Mouse (Mus musculus): ENCODE data around the gene Iqsec1. TPM values are rescaled to one million over a fixed set of nuclear protein-coding genes. Genes with fewer than 3 reads are reported as not detected.

The Iqsec1 gene
- polyA plus RNA-seq (2012; rRNA removed), result 124 and 178 TPM in 2 replicates

DNA sequence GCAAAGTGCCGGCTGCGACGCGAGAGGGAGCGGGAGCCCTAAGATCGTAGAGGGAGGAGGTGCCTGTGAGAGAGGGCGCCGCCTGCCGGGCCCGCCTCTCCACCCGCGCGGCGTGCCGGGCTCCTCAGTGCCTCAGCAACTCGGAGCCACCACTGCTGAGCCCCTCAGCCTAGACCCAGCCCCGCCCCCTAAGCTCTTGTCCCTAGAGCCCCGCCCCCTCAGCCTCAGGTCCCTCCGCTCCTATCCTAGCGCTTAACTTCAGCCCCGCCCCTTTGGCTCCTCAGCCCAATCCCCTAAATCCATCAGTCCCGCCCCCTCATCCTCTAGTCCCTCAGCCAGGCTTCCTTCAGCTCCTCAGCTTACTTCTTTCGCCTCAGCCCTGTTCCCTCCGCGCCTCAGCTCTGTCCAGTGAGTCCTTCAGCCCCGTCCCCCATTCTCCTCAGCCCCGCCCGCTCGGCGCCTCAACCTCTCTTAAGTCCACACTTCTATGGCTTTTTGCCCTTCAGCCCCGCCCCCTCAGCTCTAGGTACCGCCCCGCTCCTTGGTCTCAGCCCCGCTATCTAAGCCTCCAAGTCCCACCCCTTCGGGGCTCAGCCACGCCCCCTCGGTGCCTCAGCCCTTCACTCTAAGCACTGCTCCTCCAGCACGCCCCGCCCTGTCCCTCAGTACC, at the start of gene Iqsec1:
Gene Iqsec1, minus strand, starts transcription at position 38 of the 670 bp plus-strand sequence.
- H3K27ac ChIP-seq (ENCODE audit: control insufficient read depth, insufficient read depth, low read length), result no peak within 1 kb of the TSS
- peaks cover 15% of the 10 kb centered on the region for H3K4me1 ChIP-seq (replicated peaks; ENCODE audit: control insufficient read depth, insufficient read depth, low read length)
- no peaks in the 10 kb centered on the region for H3K36me3 ChIP-seq (ENCODE audit: control insufficient read depth, insufficient read depth, low read length)
- TF ChIP-seq POLR2A (IDR thresholded peaks at IDR 0.05; ENCODE audit: control insufficient read depth, extremely low read depth, insufficient read depth, low read length, poor library complexity) (no peak), CTCF (IDR thresholded peaks at IDR 0.05; ENCODE audit: borderline replicate concordance, control insufficient read depth, extremely low read depth, insufficient read depth, low read length, poor library complexity) (no peak)
- WGBS, result 11% methylated on average over 33 of the region's 39 CpGs
- peaks cover 12% of the 10 kb centered on the region for H3K27me3 ChIP-seq (ENCODE audit: control insufficient read depth, insufficient read depth, low read length)
- peak; percentile 80 for DNase-seq
- H3K4me3 ChIP-seq (ENCODE audit: control insufficient read depth, insufficient read depth, low read length), result peak within 1 kb of the TSS; percentile 31

GRCm38 (mm10) chr6:91028256-91028655, 39.8 kb upstream of the Iqsec1 start:
- Histone ChIP-seq H3K36me3 (ENCODE audit: control insufficient read depth, insufficient read depth, low read length) (peaks cover 75% of the 10 kb centered on the region), H3K4me3 (ENCODE audit: control insufficient read depth, insufficient read depth, low read length) (no peak overlapping the region), H3K27ac (ENCODE audit: control insufficient read depth, insufficient read depth, low read length) (no peak overlapping the region), H3K27me3 (ENCODE audit: control insufficient read depth, insufficient read depth, low read length) (no peaks in the 10 kb centered on the region), H3K4me1 (replicated peaks; ENCODE audit: control insufficient read depth, insufficient read depth, low read length) (no peaks in the 10 kb centered on the region)
- DNase-seq, result no peak
- WGBS, result 99% methylated on average over 5 of the region's 5 CpGs
- TF ChIP-seq CTCF (IDR thresholded peaks at IDR 0.05; ENCODE audit: borderline replicate concordance, control insufficient read depth, extremely low read depth, insufficient read depth, low read length, poor library complexity) (no peak), POLR2A (IDR thresholded peaks at IDR 0.05; ENCODE audit: control insufficient read depth, extremely low read depth, insufficient read depth, low read length, poor library complexity) (no peak)

GRCm38 (mm10) chr6:91020810-91021209, 32.3 kb upstream of the Iqsec1 start:
- H3K36me3 ChIP-seq (ENCODE audit: control insufficient read depth, insufficient read depth, low read length), result peaks cover 53% of the 10 kb centered on the region
- no peaks in the 10 kb centered on the region for H3K4me1 ChIP-seq (replicated peaks; ENCODE audit: control insufficient read depth, insufficient read depth, low read length)
- DNase-seq, result no peak
- 97% methylated on average over 7 of the region's 7 CpGs for WGBS
- H3K27me3 ChIP-seq (ENCODE audit: control insufficient read depth, insufficient read depth, low read length), result no peaks in the 10 kb centered on the region
- TF ChIP-seq POLR2A (IDR thresholded peaks at IDR 0.05; ENCODE audit: control insufficient read depth, extremely low read depth, insufficient read depth, low read length, poor library complexity) (no peak), CTCF (IDR thresholded peaks at IDR 0.05; ENCODE audit: borderline replicate concordance, control insufficient read depth, extremely low read depth, insufficient read depth, low read length, poor library complexity) (no peak)
- no peak overlapping the region for H3K27ac ChIP-seq (ENCODE audit: control insufficient read depth, insufficient read depth, low read length)
- no peak overlapping the region for H3K4me3 ChIP-seq (ENCODE audit: control insufficient read depth, insufficient read depth, low read length)

DNA sequence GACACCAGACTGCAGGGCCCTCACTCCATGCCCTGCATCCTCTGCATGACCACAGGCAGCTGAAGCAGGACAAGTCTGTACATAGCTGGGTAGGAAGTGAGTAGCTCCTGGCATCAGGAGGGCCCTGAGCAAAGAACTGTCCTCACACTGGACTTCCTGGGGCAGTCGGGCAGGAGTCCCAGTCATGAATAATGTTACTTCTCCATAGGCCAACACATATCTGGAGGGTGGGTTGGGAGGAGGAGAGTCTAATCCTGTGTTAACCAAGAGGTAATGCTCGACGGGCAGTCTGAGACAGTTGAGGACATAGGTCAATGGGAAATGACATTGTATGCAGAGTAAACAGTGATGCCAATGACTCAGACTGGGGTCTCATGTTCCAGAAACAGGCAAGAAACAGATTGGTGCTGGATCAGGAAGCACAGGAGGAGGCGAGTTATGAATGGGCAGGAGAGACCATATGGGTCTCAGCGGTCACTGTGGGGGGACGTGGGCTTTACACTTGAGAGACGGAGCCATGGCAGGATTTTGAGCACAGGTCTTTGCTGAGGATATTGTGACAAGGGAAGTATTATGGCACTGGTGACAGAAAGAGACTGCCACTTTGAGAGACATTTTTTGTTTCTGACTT, 28.2 kb upstream of the Iqsec1 start:
- no peak for DNase-seq
- Histone ChIP-seq H3K27ac (ENCODE audit: control insufficient read depth, insufficient read depth, low read length) (no peak overlapping the region), H3K27me3 (ENCODE audit: control insufficient read depth, insufficient read depth, low read length) (no peaks in the 10 kb centered on the region), H3K4me3 (ENCODE audit: control insufficient read depth, insufficient read depth, low read length) (no peak overlapping the region), H3K36me3 (ENCODE audit: control insufficient read depth, insufficient read depth, low read length) (peaks cover 52% of the 10 kb centered on the region), H3K4me1 (replicated peaks; ENCODE audit: control insufficient read depth, insufficient read depth, low read length) (no peaks in the 10 kb centered on the region)
- over 99% methylated on average over 7 of the region's 7 CpGs for WGBS
- TF ChIP-seq POLR2A (IDR thresholded peaks at IDR 0.05; ENCODE audit: control insufficient read depth, extremely low read depth, insufficient read depth, low read length, poor library complexity), result no peak
- TF ChIP-seq CTCF (IDR thresholded peaks at IDR 0.05; ENCODE audit: borderline replicate concordance, control insufficient read depth, extremely low read depth, insufficient read depth, low read length, poor library complexity), result no peak

DNA sequence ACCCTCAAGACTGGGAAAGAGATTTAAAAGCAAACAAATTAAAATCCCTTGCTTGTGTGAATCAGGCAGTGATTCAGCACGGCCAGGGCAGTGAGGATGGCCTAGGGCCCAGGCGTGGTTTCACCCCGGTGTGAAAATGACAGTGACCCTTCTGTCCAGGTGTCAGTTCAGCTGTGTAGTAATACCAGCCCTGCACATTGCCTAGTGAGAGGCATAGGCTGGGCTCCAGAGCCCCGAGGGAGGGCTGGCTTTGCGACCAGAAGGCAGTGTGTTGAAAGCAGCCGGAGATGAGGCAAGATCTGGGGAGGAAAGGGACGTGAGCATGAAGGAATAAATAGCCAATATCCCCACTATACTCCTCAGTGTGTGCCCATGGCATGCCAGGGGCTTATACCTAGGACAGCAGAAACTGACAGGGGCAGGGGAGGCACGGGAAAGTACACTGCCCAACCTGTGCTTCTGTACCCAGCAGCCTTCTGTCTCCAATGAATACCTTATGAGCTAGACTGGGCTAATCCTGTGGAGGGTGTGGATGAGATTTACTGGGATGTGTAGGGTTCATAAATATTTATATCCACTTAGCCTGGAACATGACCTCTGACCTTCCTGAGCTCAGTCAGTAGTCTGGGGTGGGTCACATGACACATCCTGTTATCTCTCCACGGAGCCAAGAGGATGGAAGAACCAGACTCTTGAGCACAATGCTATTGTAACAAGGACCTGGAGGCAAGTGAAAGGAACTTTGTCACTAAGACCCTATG, 25.9 kb upstream of the Iqsec1 start:
- no peak for TF ChIP-seq CTCF (IDR thresholded peaks at IDR 0.05; ENCODE audit: borderline replicate concordance, control insufficient read depth, extremely low read depth, insufficient read depth, low read length, poor library complexity)
- TF ChIP-seq POLR2A (IDR thresholded peaks at IDR 0.05; ENCODE audit: control insufficient read depth, extremely low read depth, insufficient read depth, low read length, poor library complexity), result no peak
- 94% methylated on average over 9 of the region's 9 CpGs for WGBS
- Histone ChIP-seq H3K4me3 (ENCODE audit: control insufficient read depth, insufficient read depth, low read length) (no peak overlapping the region), H3K4me1 (replicated peaks; ENCODE audit: control insufficient read depth, insufficient read depth, low read length) (no peaks in the 10 kb centered on the region), H3K36me3 (ENCODE audit: control insufficient read depth, insufficient read depth, low read length) (peaks cover 38% of the 10 kb centered on the region), H3K27ac (ENCODE audit: control insufficient read depth, insufficient read depth, low read length) (no peak overlapping the region), H3K27me3 (ENCODE audit: control insufficient read depth, insufficient read depth, low read length) (no peaks in the 10 kb centered on the region)
- no peak for DNase-seq

DNA sequence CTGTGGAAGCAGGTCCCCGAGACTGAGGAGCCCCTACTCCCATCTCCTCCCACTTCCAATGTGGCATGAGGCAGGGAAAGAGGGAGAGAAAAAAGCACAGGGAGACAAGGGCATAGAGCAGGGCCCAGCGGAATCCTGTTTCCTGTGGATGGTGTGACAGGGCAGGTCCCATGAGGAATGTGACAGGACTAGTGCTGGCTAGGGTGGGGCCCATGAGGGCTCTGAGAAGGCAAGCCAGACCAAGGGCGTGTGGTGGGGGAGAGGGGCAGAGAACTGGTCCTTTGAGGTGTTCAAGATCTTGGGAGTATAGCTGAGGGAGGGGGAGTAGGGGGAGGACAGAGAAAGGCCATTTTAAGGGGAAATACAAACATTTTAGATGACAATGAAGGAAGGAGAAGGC, 24.0 kb upstream of the Iqsec1 start:
- Histone ChIP-seq H3K4me3 (ENCODE audit: control insufficient read depth, insufficient read depth, low read length) (no peak overlapping the region), H3K27ac (ENCODE audit: control insufficient read depth, insufficient read depth, low read length) (no peak overlapping the region), H3K36me3 (ENCODE audit: control insufficient read depth, insufficient read depth, low read length) (peaks cover 27% of the 10 kb centered on the region), H3K4me1 (replicated peaks; ENCODE audit: control insufficient read depth, insufficient read depth, low read length) (no peaks in the 10 kb centered on the region), H3K27me3 (ENCODE audit: control insufficient read depth, insufficient read depth, low read length) (no peaks in the 10 kb centered on the region)
- no peak for TF ChIP-seq CTCF (IDR thresholded peaks at IDR 0.05; ENCODE audit: borderline replicate concordance, control insufficient read depth, extremely low read depth, insufficient read depth, low read length, poor library complexity)
- no peak for DNase-seq
- whole genome bisulfite sequencing, result 93% methylated on average over 3 of the region's 3 CpGs
